Comparison of ENCODE assay signal across 26 mouse cellular contexts in the genomic region with DNA sequence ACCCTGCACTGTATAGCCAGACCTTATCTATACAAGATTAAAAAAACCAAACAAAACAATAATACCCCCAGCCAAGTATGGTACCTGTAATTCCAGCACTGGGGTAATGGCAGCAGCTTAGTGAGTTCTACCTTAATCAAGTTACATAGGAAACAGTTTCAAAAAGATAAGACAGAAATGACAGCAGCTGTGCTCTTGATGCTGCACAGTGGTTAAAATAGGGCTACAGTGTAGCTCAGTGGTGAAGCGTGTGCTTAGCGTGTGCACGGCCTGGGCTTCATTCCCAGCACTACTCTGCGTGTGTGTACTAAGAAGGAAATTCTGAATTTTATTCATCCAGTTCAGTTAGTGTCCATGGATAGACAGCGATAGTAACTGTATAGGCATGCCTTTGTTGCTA. TPM values are rescaled to one million over a fixed set of nuclear protein-coding genes. Genes with fewer than 3 reads are reported as not detected.
DNase-seq lines count a peak whose midpoint lies in the region; ATAC-seq and TF ChIP-seq lines count a peak whose summit lies in the region.
"Had no signal": no experiment of that assay in that cellular context is flagged by ENCODE, and none has a peak within 500 bp of the region (broad histone marks: within the 10 kb centered on the region; RNA-seq: fewer than 3 reads in every experiment).

No protein-coding gene starts in this region.

- no peak for TF ChIP-seq POLR2A in MEL (IDR thresholded peaks at IDR 0.05; ENCODE audit: control insufficient read depth in 1 of 2, insufficient read depth in 1 of 2, low read depth in 1 of 2, low read length in 2 of 2, poor library complexity in 1 of 2)

- H3K27ac ChIP-seq in MEL (ENCODE audit: control insufficient read depth, low read depth, low read length): no peak overlapping the region
- H3K27ac ChIP-seq: embryonic facial prominence, embryonic 13.5 days; embryonic facial prominence, embryonic 15.5 days; forebrain, embryonic 10.5 days; forebrain, embryonic 12.5 days had no signal

- no peaks in the 10 kb centered on the region for H3K9me3 ChIP-seq in MEL (replicated peaks; ENCODE audit: insufficient read depth, low read length)
- H3K9me3 ChIP-seq: embryonic facial prominence, embryonic 13.5 days; embryonic facial prominence, embryonic 15.5 days; forebrain, embryonic 10.5 days; forebrain, embryonic 12.5 days had no signal

- intact Hi-C loops in left cerebral cortex, postnatal 4 days (cut with DNase I): no loop called here

- no peak overlapping the region for H3K4me3 ChIP-seq in MEL (ENCODE audit: control insufficient read depth in 1 of 2, insufficient read depth in 1 of 2, low read depth in 2 of 2, low read length in 2 of 2)
- H3K4me3 ChIP-seq: embryonic facial prominence, embryonic 13.5 days; embryonic facial prominence, embryonic 15.5 days; erythroblast, embryonic 14.5 days; forebrain, embryonic 10.5 days; forebrain, embryonic 12.5 days had no signal

- H3K27me3 ChIP-seq in MEL (ENCODE audit: control insufficient read depth in 1 of 2, insufficient read depth in 2 of 2, low read length in 2 of 2): no peaks in the 10 kb centered on the region
- H3K27me3 ChIP-seq: embryonic facial prominence, embryonic 13.5 days; embryonic facial prominence, embryonic 15.5 days; forebrain, embryonic 12.5 days; Patski had no signal

- DNase-seq in MEL (ENCODE audit: low read depth, low spot score): peak; percentile 51
- no peak for DNase-seq in natural killer cell, adult 2 months (ENCODE audit: low spot score in 2 of 2)
- no peak for DNase-seq in left cerebral cortex, postnatal 4 days
- DNase-seq: adrenal gland, adult 8-10 months; adrenal gland, postnatal 14 days; adrenal gland, postnatal 36 days; cerebellum, adult 11-12 months; cerebellum, adult 2 months; cerebellum, adult 9-10 months; cerebellum, postnatal 10 days; cerebellum, postnatal 25 days; embryo, embryonic 11 days had no signal

- peak; percentile 52 for ATAC-seq in common myeloid progenitor, adult 5-6 weeks (replicated peaks; ENCODE audit: low read depth, poor library complexity, severe bottlenecking)
- ATAC-seq in megakaryocyte-erythroid progenitor cell, adult 5-6 weeks (replicated peaks; ENCODE audit: low FRiP score, low TSS enrichment, poor library complexity, severe bottlenecking): peak; percentile 69
- ATAC-seq: activated CD4-positive, CD25-positive, alpha-beta regulatory T cell, adult 4 months; forebrain, embryonic 14.5 days; forebrain, embryonic 16.5 days; Patski had no signal

- TF ChIP-seq RAD21 in MEL (IDR thresholded peaks at IDR 0.05; ENCODE audit: low read depth, low read length): no peak

- TF ChIP-seq EP300 in MEL (IDR thresholded peaks at IDR 0.05; ENCODE audit: low read depth in 1 of 2, low read length in 2 of 2): peak in 1 of 2 experiments; percentile 33; a peak in 1 of 4 replicates

- H3K9ac ChIP-seq in MEL (ENCODE audit: control insufficient read depth, low read depth, low read length, poor library complexity, severe bottlenecking): no peak overlapping the region
- H3K9ac ChIP-seq: embryonic facial prominence, embryonic 13.5 days; embryonic facial prominence, embryonic 15.5 days; forebrain, embryonic 12.5 days had no signal

- H3K4me1 ChIP-seq in MEL (ENCODE audit: control insufficient read depth in 1 of 2, insufficient read depth in 2 of 2, low read length in 2 of 2): peaks cover 0 to 14% of the 10 kb centered on the region in 2 experiments; a peak in 3 of 4 replicates
- H3K4me1 ChIP-seq: embryonic facial prominence, embryonic 13.5 days; embryonic facial prominence, embryonic 15.5 days; forebrain, embryonic 10.5 days; forebrain, embryonic 12.5 days had no signal

- no peak for TF ChIP-seq CTCF in MEL (IDR thresholded peaks at IDR 0.05 in 2 of 3, conservative IDR thresholded peaks at IDR 0.05 in 1 of 3; ENCODE audit: control insufficient read depth in 1 of 3, insufficient read depth in 1 of 3, low read depth in 2 of 3, low read length in 3 of 3, poor library complexity in 1 of 3, severe bottlenecking in 1 of 3)

- H3K79me2 ChIP-seq in MEL (ENCODE audit: control insufficient read depth, insufficient read depth, low read length, poor library complexity): no peaks in the 10 kb centered on the region

- peaks cover 6 to 32% of the 10 kb centered on the region in 2 experiments for H3K36me3 ChIP-seq in MEL (ENCODE audit: control insufficient read depth in 1 of 2, insufficient read depth in 2 of 2, low read length in 2 of 2)

TF ChIP-seq in MEL, 35 proteins besides CTCF, POLR2A, EP300 and RAD21:
- peak; percentile 38; the same call in 1 of the 2 replicates for TF ChIP-seq ETS1 (IDR thresholded peaks at IDR 0.05; ENCODE audit: low read depth, low read length)
- peak; percentile 47; the same call in 1 of the 2 replicates for TF ChIP-seq GATA1 (IDR thresholded peaks at IDR 0.05; ENCODE audit: low read depth, low read length)
- TF ChIP-seq MAX (IDR thresholded peaks at IDR 0.05; ENCODE audit: low read length): peak; percentile 21; the same call in 1 of the 2 replicates
- TF ChIP-seq POLR2AphosphoS5 (IDR thresholded peaks at IDR 0.05; ENCODE audit: borderline replicate concordance, low read depth, low read length): no peak
- no peak for TF ChIP-seq USF1 (IDR thresholded peaks at IDR 0.05; ENCODE audit: low read depth, low read length)
- TF ChIP-seq GABPA (IDR thresholded peaks at IDR 0.05; ENCODE audit: low read depth, low read length): no peak
- no peak for TF ChIP-seq ZMIZ1 (IDR thresholded peaks at IDR 0.05; ENCODE audit: low read depth, low read length)

RNA-seq across cellular contexts. Expression of a gene that starts 22.2 kb away (rescaled TPM):
- total RNA-seq in MEL (2012; rRNA removed): 16.4 and 22.2 TPM in 2 replicates
- polyA plus RNA-seq in MEL (2012; ENCODE audit: insufficient read depth in 1 of 2, insufficient read length in 2 of 2, low read depth in 1 of 2, low replicate concordance in 2 of 2, missing spikeins in 1 of 2): 10 to 100 TPM; 62.4 to 90.7 TPM
- total RNA-seq in common myeloid progenitor, adult 5-6 weeks (2017): 24.9 and 31.3 TPM in 2 replicates
- total RNA-seq in megakaryocyte-erythroid progenitor cell, adult 5-6 weeks (2014; fragmentation: Nextera tagmentation): 40.1 and 44.7 TPM in 2 replicates
- 15.3 and 30.4 TPM in 2 replicates for total RNA-seq in megakaryocyte-erythroid progenitor cell, adult 5-6 weeks (2017)
- total RNA-seq in left cerebral cortex, postnatal 4 days (2021): 10 to 100 TPM; 40.4 to 46.1 TPM

RNA-seq across cellular contexts. Expression of a gene that starts 42.7 kb away (rescaled TPM):
- total RNA-seq in MEL (2012; rRNA removed): 0.08 TPM in 1 of 2 replicates, not detected in the other
- under 1 TPM in 1 of 2 experiments, not detected in 1; 0.10 TPM for polyA plus RNA-seq in MEL (2012; ENCODE audit: insufficient read depth in 1 of 2, insufficient read length in 2 of 2, low read depth in 1 of 2, low replicate concordance in 2 of 2, missing spikeins in 1 of 2)
- not detected in 2 replicates for total RNA-seq in common myeloid progenitor, adult 5-6 weeks (2017)
- not detected in 2 replicates for total RNA-seq in megakaryocyte-erythroid progenitor cell, adult 5-6 weeks (2014; fragmentation: Nextera tagmentation)
- total RNA-seq in megakaryocyte-erythroid progenitor cell, adult 5-6 weeks (2017): not detected in 2 replicates
- 1 to 10 TPM; 7.1 to 7.2 TPM for total RNA-seq in left cerebral cortex, postnatal 4 days (2021)
- polyA plus RNA-seq: activated CD4-positive, CD25-positive, alpha-beta regulatory T cell, adult 4 months; erythroblast, embryonic 14.5 days had no signal

RNA-seq across cellular contexts. Expression of a gene that starts 53.7 kb away (rescaled TPM):
- not detected in 2 replicates for total RNA-seq in MEL (2012; rRNA removed)
- polyA plus RNA-seq in MEL (2012; ENCODE audit: insufficient read depth in 1 of 2, insufficient read length in 2 of 2, low read depth in 1 of 2, low replicate concordance in 2 of 2, missing spikeins in 1 of 2): not detected
- not detected in 2 replicates for total RNA-seq in common myeloid progenitor, adult 5-6 weeks (2017)
- not detected in 2 replicates for total RNA-seq in megakaryocyte-erythroid progenitor cell, adult 5-6 weeks (2014; fragmentation: Nextera tagmentation)
- not detected in 2 replicates for total RNA-seq in megakaryocyte-erythroid progenitor cell, adult 5-6 weeks (2017)
- not detected for total RNA-seq in left cerebral cortex, postnatal 4 days (2021)
- total RNA-seq: adrenal gland, adult 18-20 months; adrenal gland, adult 8-10 months; adrenal gland, postnatal 14 days; adrenal gland, postnatal 36 days had no signal
- polyA plus RNA-seq: activated CD4-positive, CD25-positive, alpha-beta regulatory T cell, adult 4 months; C2C12; cerebellum, adult 2 months; embryonic facial prominence, embryonic 11.5 days; embryonic facial prominence, embryonic 13.5 days; erythroblast, embryonic 14.5 days; forebrain, embryonic 10.5 days; forebrain, embryonic 12.5 days; forebrain, embryonic 14.5 days; forebrain, embryonic 16.5 days; Patski had no signal
